Mouse (Mus musculus): ENCODE measurements around the gene C1qtnf5.

C1qtnf5 gene

DNA sequence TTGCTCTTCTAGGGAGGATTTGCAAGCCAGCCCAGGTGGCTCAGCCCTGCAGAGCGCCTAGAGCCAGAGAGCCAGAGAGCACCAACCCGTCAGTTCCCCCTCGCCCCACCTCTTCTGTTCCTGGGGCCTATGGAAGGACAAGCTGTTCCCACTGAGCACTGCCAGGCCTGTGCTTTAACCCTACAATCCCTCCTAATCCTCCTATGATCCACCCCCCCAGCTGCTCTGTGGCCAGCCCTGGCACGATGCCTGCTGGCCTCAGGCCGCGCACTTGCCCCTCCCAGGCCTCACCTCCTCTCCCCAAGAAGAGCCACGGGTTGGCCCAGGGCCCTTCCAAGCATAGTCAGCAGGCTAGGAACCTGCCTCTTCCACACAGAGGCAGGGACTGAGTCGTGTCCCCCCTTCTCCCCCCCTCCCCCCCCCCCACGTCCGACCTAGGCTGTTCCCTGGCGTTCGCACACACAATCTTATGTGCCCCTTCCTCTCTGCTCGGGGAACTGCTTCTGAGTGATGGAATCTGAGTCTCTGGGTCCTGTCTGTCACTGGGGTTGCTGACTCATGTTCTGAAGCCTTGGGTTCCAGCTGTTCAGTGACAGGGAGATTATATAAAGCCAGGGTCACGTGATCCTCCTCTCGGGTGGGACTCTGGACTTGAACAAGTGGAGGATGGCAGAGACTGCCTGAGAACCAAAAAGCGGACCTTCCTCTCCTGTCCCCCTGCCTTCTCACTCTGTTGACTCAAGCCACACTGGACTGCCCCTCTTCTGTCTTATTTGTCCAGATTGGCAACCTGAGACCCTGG, 27.9 kb upstream of the C1qtnf5 start:
- no peak for DNase-seq (ENCODE audit: low read depth, low spot score)

DNA sequence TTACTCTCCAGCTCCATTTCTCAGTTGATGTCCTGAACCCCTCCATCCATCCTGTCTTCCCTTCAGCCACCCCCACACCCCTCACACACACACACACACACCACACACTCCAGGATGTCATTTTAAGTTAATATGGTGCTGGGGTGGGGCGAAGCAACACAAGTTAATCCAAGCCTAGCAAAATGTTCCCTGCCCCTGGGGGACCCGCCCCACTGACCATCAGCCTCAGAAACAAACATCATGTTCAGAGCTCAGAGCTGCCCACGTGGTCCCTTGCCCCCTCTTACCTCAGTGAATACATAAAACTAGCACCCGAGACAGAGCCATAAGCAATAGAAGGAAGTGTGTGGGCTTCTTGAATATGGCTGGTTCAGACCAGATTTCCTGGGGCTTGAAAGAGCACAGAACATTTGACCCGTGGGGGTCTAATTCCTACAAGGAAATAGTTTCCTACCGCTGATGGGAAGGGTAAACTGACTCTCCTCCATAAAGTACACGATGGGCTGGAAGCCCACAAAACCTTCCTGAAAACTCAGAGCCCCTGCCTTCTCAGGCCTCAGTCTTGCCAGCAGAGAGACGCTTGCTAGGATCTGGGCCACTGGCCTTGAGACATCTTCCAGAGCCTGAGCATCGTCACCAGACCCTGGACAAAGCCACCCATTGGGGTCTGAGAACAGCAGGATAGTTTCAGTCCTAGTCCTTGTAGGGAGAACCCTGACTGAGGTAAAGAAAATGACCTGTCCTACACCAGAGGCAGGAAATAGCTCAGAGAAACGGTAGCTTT, 26.9 kb upstream of the C1qtnf5 start:
- no peak for DNase-seq (ENCODE audit: low read depth, low spot score)

DNA sequence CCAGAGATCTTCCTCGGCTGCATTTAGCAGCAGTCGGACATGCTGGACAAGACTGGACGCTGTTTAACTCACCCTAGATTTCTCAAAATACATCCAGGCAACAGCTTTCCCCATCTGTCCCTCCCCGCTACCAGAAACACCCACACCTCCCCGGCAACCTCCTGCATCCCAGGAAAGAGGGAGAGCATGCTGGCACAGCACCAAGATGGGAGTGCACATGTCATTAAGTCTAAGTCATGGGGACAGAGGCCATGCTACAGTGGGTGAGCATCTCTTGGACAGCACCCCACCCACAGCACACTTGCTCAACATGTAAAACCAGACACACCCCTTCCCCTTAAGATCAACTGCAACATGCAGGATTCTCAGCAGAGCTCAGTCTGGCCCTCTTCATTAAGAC, 26.1 kb upstream of the C1qtnf5 start:
- no peak for DNase-seq (ENCODE audit: low read depth, low spot score)

DNA sequence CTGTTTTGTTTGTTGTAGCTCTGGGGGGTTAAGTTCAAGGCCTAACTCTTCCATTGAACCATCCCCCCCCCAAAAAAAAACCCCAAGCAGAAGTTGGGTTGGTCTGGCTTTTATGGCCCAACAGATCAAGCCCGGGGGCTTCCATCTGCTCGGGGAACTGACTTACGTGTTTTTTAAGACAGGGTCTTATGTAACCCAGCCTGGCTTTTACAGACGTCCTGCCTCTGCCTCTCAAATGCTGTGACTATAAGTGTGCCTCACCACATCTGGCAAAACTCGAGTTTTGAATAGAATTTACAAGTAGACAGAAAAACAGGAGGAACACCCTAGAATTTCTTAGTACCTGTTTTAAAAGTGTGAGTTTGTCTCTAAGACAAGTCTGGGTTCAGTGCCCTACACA, 25.5 kb upstream of the C1qtnf5 start:
- no peak for DNase-seq (ENCODE audit: low read depth, low spot score)

DNA sequence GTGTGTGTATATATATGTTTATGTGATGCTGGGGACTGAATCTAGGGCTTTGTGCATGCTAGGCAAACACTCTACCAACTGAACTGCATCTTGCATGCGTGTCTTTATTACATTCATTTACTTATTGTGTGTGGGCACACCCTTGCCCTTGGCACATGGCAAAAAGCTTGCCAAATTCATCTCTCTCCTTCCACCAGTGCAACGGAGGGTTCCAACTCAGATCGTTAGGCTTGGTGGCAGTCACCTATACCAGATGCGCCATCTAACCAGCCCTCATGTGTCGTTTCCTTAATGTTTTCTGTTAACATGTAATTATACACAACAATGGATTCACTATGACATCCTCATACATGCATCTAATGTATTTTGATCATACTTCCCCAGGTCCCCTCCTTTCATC, 24.8 kb upstream of the C1qtnf5 start:
- no peak for DNase-seq (ENCODE audit: low read depth, low spot score)

DNA sequence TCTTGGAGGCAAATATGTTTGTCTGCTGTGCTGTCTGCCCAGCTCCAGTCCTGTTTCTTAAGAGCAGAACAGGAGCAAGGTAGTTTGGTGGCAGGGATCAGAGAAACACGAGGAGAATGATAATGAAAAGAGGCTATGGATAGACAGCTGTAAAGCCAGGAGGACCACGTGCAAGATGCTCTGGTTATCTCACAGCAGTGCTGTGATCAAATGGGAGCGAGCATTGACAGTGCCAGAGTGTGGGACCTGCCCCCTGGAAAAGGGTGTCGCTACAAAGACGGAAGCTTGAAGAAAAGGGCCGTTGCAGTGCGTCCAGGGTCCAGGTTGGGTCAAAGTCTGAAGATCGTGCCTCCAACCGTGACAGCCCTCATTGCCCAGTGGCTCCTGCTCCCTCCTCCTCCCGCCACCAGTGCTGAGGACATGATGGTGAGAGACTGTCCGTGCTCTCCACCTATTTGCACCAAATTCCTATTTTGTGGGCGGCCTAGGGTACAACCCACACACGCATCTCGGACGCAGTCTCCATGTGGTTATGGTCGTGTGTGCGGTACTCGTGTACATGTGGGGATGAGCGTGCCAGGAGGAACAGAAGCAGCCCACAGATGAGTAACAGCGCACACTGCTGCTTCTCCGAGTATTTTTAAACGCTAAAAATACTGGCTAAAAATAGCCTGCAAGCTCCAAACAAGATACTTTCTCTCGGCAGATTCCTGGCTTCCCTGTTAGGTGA, 23.5 kb upstream of the C1qtnf5 start:
- DNase-seq (ENCODE audit: low read depth, low spot score): no peak

DNA sequence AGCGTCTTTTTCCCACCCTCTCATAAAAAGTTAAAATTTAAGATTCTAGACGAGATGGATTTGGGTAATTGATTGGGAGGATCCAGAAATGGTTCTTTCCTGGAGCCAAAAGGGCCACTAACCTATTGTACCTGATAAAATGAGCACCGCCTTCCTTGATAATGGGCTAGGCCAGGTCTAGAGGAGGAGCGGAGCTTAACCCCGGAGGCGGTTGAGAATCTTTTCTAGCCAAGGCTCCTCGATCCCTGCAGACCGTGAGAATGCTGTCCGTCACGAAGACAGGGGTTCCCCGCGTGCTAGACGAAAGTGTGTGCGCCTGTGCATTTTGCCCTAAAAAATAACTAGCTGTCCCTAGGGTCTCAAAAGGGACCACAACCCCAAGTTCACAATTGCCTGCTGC, 22.8 kb upstream of the C1qtnf5 start:
- DNase-seq (ENCODE audit: low read depth, low spot score): no peak

DNA sequence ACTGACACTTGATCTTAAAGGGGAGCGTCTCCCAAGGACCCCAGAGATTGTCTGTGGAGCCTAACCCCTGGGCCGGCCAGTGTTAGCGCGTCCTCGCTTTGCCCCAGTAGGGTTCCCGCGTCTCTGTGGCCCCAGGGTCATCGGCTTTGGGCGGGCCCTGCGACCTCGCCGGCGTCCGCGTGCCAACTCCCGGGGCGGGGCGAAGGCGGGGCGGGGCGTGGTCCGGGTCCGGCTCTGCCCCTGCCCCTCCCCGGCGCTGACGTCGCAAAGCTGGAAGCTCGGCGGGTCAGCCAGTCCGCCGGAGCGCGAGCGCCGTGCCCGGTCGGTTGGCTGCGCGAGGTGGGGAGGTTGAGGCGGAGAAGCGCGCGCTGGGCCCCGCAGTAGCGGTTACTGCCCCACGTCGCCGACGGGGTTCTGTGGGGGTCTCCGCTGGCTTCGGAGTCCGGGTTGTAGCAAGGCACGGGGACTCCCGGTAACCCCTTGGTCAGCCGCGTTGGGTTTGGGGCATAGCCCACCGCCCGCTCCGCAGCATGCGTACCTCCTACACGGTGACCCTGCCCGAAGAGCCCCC, 22.3 kb upstream of the C1qtnf5 start:
- DNase-seq (ENCODE audit: low read depth, low spot score): peak; percentile 58

DNA sequence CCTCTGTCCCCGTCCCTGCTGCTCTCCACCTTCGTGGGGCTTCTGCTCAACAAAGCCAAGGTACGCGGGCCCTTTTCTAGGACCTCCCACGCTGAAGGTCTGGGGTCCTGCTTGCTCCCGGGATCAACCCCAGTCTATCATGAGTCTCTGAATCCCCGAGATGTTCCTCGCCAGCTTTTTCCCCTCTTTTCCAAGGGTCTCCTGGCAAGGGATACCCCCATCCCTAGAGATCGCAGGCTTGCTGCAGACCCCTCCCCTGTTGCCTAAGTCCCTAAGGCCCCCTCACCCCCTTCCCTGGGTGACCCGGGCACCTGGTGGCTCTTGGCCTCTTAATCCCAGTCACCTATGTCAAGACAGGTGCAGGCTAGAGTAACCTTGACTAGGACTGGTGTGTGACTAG, 21.8 kb upstream of the C1qtnf5 start:
- DNase-seq (ENCODE audit: low read depth, low spot score): no peak

DNA sequence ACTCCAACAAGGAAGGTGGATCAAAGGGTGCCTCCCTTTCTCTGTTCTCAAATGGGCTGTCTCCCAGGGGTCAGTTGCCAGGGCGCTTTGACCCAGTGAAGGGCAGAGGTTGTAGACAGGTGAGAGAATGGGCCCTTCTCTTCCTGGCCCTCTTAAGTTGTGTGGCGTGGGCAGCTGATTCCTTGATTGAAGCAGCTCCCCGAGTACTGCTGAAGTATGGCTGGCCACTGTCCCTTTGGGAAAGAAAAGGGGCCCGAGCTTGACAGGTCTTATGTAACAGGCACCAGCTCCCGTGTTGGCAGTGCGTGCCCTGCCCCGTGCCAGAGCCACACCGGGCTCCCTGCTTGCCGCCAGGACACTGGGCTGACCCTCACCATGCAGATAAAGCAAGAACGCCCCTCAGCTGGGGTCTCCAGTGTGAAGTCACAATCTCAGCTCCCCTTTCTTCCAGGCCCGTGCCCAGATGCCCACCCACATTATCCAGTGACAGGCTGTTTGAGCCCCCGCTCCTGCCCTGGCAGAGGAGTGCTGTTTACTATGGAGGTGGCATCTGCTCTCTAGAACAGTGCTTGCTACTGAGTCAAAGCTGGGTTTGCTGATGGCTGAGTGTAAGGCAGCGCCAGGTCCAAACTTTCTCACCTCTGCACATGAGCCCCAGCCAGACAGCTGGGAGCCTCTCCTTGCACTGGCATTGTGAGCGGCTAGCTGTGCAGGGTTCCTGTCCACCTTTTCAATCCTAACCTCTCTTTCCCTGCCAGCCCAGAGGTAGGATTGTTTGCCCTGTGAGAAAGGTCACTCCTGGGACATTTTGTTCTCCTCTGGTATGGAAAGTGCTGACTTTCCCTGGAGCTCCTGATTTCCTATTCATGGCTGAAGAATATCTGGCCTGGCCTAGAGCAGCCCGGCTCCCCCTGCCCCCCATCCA, 21.0 kb upstream of the C1qtnf5 start:
- no peak for DNase-seq (ENCODE audit: low read depth, low spot score)

DNA sequence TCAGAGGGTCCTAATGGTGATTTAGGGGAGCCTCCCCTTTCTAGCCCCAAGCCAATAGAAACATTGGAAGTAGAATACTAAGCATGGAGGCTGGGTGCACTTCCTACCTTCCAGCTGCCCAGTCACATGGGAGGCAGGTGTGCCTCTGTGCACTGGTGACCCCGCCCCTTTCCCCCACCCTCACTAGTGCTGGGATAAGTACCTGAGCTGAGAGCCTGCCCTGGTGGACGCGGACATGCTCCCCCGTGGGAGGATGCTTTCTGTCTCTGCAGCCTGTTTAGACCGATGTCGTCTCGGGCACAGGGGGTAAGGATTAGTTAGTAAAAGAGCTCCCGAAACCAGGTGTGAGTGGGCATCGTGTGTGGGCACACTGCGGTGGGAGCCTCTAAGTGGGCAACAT, 20.1 kb upstream of the C1qtnf5 start:
- DNase-seq (ENCODE audit: low read depth, low spot score): no peak

DNA sequence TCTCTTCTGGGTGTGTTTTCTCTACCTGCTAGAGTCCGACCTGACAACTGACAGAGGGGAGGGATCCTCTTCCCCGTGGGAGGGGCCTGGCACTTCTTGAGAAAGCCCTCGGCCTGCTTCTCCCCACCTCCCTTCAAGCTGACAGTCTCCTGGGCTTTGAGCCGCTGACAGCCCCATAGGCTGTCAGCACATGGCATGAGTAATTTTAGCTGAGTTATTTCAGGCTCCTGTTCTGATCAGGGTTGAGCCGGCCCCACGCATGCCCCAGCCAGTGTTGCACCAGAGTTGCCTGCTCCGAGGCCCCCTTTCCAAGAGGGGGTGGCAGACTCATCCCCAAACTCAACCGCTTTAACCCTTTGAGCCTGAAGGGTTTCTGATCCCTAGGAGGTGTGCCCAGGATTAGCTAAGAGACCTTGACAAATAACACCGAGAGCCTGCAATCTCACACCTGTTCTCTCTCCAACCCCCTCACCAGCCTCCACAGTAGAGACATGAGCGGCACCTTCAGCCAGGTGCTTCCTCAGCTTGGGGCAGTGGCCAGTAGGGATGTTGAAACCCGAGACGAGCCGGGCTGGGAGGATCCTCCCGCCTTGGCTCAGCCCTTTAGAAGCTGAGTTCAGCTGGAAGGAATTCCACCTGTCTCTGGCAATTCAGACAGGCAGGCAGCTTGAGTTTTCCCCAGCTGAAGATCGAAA, 19.1 kb upstream of the C1qtnf5 start:
- no peak for DNase-seq (ENCODE audit: low read depth, low spot score)

DNA sequence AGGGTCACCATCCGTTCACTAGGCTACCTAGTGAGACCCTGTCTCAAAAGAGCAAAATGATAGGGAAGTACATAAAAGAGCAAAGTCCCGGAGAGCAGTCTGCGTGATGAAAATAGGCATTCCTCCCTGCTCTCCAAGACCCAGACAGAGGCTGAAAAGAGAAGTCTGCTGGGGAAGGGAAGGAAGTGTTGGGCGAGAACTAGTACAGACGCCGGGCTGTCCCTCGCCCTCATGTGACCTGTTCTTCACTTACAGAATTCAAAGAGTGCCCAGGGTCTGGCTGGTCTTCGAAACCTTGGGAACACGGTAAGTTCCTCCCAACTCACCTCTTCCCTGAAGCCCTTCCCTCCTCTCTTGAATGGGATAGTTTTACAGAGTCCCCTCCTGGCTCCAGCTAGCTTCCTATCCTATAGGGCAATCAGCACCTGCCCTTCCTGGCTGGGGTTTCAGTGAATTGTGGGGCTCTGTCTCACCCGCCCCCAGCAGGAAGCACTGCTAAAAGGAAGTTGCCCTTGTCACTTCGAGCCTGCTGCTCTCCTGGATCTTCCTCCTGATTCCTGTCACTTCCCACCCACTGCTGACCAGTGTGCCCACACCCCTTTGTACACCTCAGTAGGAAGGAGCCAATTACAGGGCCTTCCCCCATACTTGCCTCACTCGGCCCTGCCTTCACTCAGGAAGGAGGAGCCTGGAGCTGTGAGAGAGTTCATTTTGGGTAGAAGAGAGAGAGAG, 18.0 kb upstream of the C1qtnf5 start:
- no peak for DNase-seq (ENCODE audit: low read depth, low spot score)

DNA sequence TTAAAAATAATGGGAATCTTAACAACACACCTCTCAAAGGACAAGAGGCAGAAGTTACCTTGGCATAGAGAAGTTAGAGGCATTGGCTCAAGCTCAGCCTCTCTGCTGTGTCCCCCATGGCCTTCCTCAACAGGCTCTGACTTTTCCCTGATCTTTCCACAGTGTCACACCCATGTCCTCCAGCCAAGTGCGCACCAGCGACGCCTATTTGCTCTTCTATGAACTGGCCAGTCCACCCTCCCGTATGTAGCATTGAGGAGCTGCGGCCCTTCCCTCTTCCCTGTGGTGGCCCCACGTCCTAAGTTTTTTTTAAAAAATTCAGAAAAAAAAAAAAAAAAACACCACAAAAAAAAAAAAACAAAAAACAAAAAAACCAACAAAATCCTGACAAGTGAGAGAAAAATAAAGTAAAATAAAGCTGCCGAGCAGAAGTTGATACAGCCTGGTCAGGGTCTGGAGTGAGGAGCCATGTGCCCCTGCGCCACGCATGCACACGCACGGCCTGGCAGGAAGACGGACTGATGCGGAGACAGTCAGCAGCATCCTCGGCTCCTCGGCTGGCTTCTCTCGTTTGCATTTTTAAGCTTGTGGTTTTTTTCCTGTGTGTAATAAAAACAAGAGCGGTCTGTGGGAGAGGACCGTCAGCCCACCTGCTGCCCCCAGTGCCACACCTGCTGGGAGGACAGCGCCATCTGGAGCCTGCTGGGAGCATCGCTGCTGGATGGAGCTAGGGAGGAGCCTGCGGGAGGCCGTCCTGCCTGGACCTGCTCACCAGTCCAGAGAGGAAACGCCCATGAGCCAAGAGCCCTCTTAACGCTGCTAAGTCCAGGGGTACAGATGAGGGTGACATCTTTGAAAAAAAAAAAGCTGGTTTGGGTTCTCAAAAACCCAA, 13.2 kb upstream of the C1qtnf5 start:
- peak; percentile 66 for DNase-seq (ENCODE audit: low read depth, low spot score)

DNA sequence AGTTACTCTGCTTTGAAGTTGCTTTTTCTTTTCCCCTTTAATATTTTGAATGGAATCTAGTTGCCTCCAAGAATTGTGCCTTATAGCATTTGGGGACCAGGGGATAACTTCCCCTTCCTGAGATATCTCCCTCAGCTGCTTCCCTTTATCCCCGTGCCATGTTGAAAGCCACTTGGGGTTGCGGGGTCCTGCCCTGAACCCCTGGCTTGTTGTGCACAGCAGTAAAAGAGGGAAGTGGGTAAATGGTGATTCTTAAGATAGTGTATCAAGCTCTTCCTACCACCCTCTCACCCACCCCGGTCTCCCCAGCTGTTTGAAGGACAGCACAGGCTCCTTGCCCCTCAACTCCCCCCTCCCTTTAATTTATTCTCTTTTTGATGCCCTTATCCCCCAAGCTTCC, 12.3 kb upstream of the C1qtnf5 start:
- no peak for DNase-seq (ENCODE audit: low read depth, low spot score)

DNA sequence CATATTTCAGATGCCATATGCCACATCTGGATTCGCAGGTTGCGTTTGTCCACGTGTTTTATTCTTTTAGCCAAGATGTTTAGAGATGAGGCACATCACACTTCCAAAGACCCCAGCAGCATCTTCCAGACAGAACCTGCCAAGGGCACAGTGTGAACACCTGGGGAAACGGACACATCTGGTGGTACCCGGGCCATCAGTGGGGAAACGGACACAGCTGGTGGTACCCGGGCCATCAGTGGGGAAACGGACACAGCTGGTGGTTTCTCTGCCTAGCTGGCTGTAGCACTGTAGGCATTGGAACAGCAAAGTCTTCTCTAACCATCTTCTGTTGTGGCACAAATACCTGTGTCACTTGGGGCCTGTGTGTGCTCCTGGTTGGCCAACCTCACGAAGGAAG, 11.3 kb upstream of the C1qtnf5 start:
- DNase-seq (ENCODE audit: low read depth, low spot score): no peak

DNA sequence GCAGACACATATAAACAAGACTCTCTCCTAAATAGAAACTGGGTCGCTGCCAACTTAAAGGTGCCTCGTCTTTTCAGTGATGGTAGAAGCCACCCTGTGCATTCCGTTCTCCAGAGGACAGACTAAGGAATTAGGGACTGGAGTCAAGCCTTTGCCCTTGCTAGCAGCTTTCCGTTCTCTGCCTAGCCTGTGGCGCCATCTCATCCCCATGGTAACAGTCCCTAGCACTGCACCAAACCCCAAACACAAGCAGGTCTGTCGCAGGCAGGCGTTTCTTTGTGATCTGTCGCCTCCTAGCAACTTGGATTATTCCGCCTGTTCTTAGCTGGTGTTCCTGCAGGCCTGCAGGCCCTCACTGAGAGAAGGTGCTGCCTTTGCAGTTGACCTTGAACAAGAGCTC, 10.5 kb upstream of the C1qtnf5 start:
- DNase-seq (ENCODE audit: low read depth, low spot score): no peak

DNA sequence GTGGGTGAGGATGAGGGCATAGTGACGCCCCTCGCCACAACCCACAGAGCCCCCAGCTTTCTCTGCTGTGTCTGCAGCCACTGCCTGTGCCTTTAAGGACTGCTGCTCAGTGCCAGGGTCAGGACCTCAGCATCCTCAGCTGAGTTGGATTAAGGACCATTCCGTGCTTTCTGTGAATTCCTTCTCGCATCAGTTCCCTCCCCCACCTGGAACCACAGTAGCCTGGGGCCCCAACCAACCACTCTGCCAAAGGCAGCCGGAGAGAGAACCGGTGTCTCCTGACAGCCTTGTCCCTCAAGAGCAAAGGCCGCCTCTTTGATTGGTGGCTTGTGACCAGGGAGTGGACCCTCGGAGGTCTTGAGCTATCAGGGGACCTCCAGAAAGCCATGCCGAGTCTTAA, 5.6 kb upstream of the C1qtnf5 start, which contains the start of gene Mfrp:
TSS of gene Mfrp (plus strand) at position 240 of the 400 bp plus-strand sequence.
- DNase-seq (ENCODE audit: low read depth, low spot score): no peak

DNA sequence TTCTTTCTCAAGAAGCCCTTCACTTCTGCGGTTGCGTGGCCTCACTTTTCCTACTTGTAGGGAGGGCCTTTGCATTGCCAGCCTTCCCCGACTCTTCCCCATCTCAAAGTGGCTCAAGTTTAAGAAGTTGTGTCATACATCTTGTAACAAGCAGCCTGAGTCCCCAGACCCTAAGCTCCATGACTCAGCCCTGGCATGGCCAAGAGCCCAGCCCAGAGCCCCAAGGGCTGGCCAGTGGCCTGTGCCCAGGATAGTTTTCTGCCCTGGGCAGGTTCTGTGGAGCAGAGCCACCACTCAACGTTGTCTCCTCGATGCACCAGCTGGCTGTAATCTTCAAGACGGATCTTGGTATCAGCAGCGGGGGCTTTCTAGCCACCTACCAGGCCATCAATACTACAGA, 2.2 kb upstream of the C1qtnf5 start:
- no peak for DNase-seq (ENCODE audit: low read depth, low spot score)

All from forelimb bud, embryonic 11.5 days (tissue).